Mouse (Mus musculus) lung, postnatal 0 days (tissue): ENCODE data around the gene Nrg3. TPM values are rescaled to one million over a fixed set of nuclear protein-coding genes. Genes with fewer than 3 reads are reported as not detected.

Experiments
- ATAC-seq: fragments of 200-750 bp; cut with Nextera tagmentation; 2 replicates; pipeline ENCODE4 v1.8.0; 2017; ENCODE audit warnings: moderate library complexity
- DNase-seq: peaks from one replicate; pipeline ENCODE4 v3.0.0-alpha.2; 2016; ENCODE audit warnings: low spot score
- H3K27ac ChIP-seq: fragments of 300-500 bp; sonication (generic); 2 replicates; pipeline ENCODE4 v1.5.1; 2014; ENCODE audit warnings: antibody characterized with exemption, mild to moderate bottlenecking, low read length, mixed read lengths
- H3K27me3 ChIP-seq: fragments of 300-500 bp; sonication (generic); replicated peaks from 2 replicates; pipeline ENCODE4 v1.6.1; 2014; ENCODE audit warnings: low read length, mixed read lengths; ENCODE audit not compliant: insufficient read depth
- H3K36me3 ChIP-seq: fragments of 300-500 bp; sonication (generic); 2 replicates; pipeline ENCODE4 v1.6.1; 2014; ENCODE audit warnings: low read length, mixed read lengths; ENCODE audit not compliant: insufficient read depth
- H3K4me1 ChIP-seq: fragments of 300-500 bp; sonication (generic); 2 replicates; pipeline ENCODE4 v1.6.1; 2014; ENCODE audit warnings: antibody characterized with exemption, low read depth, low read length, mixed read lengths; ENCODE audit not compliant: insufficient read depth
- H3K4me2 ChIP-seq: fragments of 300-500 bp; sonication (generic); replicated peaks from 2 replicates; pipeline ENCODE4 v1.6.1; 2014; ENCODE audit warnings: low read depth, mild to moderate bottlenecking, low read length, moderate library complexity, mixed read lengths
- H3K4me3 ChIP-seq: fragments of 300-500 bp; sonication (generic); 2 replicates; pipeline ENCODE4 v1.5.1; 2014; ENCODE audit warnings: low read depth, low read length
- H3K9ac ChIP-seq: fragments of 300-500 bp; sonication (generic); replicated peaks from 2 replicates; pipeline ENCODE4 v1.6.1; 2014; ENCODE audit warnings: low read depth, mild to moderate bottlenecking
- H3K9me3 ChIP-seq: fragments of 300-500 bp; sonication (generic); 2 replicates; pipeline ENCODE4 v1.6.1; 2016; ENCODE audit warnings: low read length, mixed read lengths
- EP300 ChIP-seq: IDR thresholded peaks from 2 replicates; pipeline ENCODE4 v1.6.1; 2016; ENCODE audit warnings: antibody characterized with exemption, mild to moderate bottlenecking, control low read depth
- WGBS: fragments of 180-500 bp; shearing (Covaris S2); extraction: QIAGEN DNeasy Blood & Tissue Kit; methylation state at CpG from one replicate; pipeline ENCODE4 v1.1.7; 2014; 5-methylcytosine and 5-hydroxymethylcytosine counted together
- microRNA-seq: library from miRNA; unstranded; fragments of <30 nt; microRNA quantifications from one replicate; pipeline ENCODE4, GENCODE M21; 2016
- polyA plus RNA-seq: library from polyadenylated mRNA; unstranded; fragments of >200 nt; fragmentation: Nextera tagmentation; extraction: Ambion mirVana; gene quantifications from 2 replicates; pipeline ENCODE4 v1.2.1, GENCODE M21; 2015

Gene Nrg3
- polyA plus RNA-seq, 1 experiment from 2014 or later: not detected

DNA sequence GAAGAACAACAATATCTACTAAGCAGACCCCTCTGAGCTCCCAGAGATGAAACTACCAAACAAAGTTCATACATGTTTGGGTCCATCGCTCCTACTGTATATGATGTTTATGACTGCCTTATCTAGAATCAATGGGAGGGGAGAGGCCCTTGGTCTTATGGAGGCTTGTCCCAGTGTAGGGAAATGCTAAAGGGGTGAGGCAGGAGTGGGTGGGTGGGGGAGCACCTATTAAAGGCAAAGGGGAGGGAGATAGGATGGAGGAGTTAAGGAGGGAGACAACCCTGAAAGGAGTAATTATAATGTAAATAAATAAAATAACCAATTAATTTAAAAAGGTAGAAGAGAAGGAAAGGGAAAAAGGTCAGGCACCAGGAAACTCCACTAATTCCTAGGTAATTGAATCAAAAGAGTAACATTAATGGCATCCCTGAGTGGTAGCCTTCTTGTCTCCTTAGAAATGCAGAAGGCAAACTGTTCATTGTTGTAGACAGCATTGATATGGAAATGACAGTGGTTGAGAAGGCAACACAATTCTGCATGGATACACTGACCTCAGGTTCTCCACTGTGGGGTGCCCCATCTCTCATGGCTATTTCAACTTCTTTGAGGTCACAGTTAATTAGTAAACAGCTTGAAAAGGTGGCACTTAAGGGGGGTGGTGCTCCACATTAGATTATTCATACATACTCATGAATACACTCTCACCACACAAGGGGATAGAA, 1152.1 kb downstream of the Nrg3 start:
- no peaks in the 10 kb centered on the region for H3K9me3 ChIP-seq
- no peak overlapping the region for H3K9ac ChIP-seq
- H3K4me3 ChIP-seq: no peak overlapping the region
- H3K27me3 ChIP-seq: no peaks in the 10 kb centered on the region
- H3K36me3 ChIP-seq: no peaks in the 10 kb centered on the region
- DNase-seq (no peak), ATAC-seq (no peak)
- no peak overlapping the region for H3K4me2 ChIP-seq
- H3K4me1 ChIP-seq: no peaks in the 10 kb centered on the region
- H3K27ac ChIP-seq: no peak overlapping the region
- WGBS: 88% methylated on average over 1 of the region's 1 CpGs
- TF ChIP-seq EP300: no peak

Small RNAs within 50 kb of the gene (microRNA-seq; reads per million reads assigned to microRNA genes)
- not detected for gene Gm27332
